ENCODE assay signal across 8 mouse cellular contexts in the genomic region with DNA sequence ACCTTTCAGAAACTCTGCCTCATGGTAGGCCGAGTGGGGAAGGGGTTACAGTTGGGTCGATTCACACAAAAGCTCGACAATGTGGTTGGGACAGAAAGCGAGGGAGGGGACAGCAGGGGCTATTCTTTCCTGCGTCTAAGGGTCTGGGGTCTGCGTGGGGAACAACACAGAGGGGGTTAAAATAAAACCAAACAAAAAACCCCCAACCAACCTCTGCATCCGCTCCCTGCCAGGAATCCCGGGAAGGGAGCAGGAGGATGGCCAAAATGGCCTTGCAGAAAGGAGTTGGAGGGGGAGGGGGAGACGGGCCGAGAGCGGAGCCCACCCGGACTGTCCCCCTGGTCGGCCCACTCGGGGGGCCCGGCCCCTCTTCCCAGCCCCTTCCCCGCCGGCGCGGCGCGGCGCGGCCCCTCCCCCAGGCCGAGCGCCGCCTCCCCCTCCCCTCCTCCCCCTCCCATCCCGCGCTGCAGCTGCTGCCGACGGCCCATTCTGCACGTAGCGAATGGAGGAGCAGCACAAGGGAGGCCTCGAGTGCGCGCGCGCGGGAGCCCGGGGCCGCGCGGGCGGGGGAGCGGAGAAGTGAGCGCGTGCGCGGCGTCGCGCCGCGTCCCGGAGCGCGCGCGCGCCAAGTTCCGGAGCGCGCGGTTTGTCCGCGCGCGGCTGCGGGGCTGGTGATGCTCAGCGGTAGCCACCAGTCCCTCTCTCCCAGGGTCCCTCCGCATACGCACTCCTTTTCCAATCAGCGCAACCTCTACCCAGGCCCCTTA. TPM values are rescaled to one million over a fixed set of nuclear protein-coding genes. Genes with fewer than 3 reads are reported as not detected.
A peak's percentile ranks its signal among the peaks of the same experiment; 100 is the strongest.
DNase-seq lines count a peak whose midpoint lies in the region; ATAC-seq and TF ChIP-seq lines count a peak whose summit lies in the region.

No protein-coding gene starts in this region.

- 1% methylated on average over 56 of the region's 72 CpGs for WGBS in spleen, adult 2 months
- under 1% methylated on average over 70 of the region's 72 CpGs for WGBS in embryonic facial prominence, embryonic 13.5 days
- WGBS in heart, embryonic 12.5 days, result under 1% methylated on average over 56 of the region's 72 CpGs
- 2% methylated on average over 40 of the region's 72 CpGs for WGBS in kidney, postnatal 0 days
- WGBS in liver, embryonic 12.5 days (ENCODE audit: insufficient replicate concordance), result under 1% methylated on average over 66 of the region's 72 CpGs

- peaks cover 11% of the 10 kb centered on the region for H3K27me3 ChIP-seq in spleen, adult 2 months (ENCODE audit: control insufficient read depth, insufficient read depth, low read length)
- peaks cover 23% of the 10 kb centered on the region for H3K27me3 ChIP-seq in embryonic facial prominence, embryonic 13.5 days
- H3K27me3 ChIP-seq in heart, embryonic 12.5 days (replicated peaks), result peaks cover 17% of the 10 kb centered on the region
- H3K27me3 ChIP-seq in kidney, postnatal 0 days (ENCODE audit: insufficient read depth, low read length), result no peaks in the 10 kb centered on the region
- peaks cover 34% of the 10 kb centered on the region for H3K27me3 ChIP-seq in liver, embryonic 12.5 days (replicated peaks)
- H3K27me3 ChIP-seq in testis, adult 2 months (ENCODE audit: control insufficient read depth, insufficient read depth, low read length), result no peaks in the 10 kb centered on the region; the same call in 1 of the 2 replicates

- peaks cover 13% of the 10 kb centered on the region for H3K4me1 ChIP-seq in spleen, adult 2 months (ENCODE audit: control insufficient read depth, insufficient read depth, insufficient read length)
- H3K4me1 ChIP-seq in embryonic facial prominence, embryonic 13.5 days, result peaks cover 40% of the 10 kb centered on the region
- peaks cover 42% of the 10 kb centered on the region for H3K4me1 ChIP-seq in heart, embryonic 12.5 days (replicated peaks)
- peaks cover 30% of the 10 kb centered on the region for H3K4me1 ChIP-seq in kidney, postnatal 0 days (replicated peaks; ENCODE audit: insufficient read depth, low read length)
- peaks cover 50% of the 10 kb centered on the region for H3K4me1 ChIP-seq in liver, embryonic 12.5 days
- peaks cover 26% of the 10 kb centered on the region for H3K4me1 ChIP-seq in testis, adult 2 months (ENCODE audit: control insufficient read depth, insufficient read depth, low read length)

- H3K9ac ChIP-seq in embryonic facial prominence, embryonic 13.5 days, result peak overlapping the region; percentile 77
- H3K9ac ChIP-seq in heart, embryonic 12.5 days, result peak overlapping the region; percentile 80
- peak overlapping the region; percentile 63 for H3K9ac ChIP-seq in kidney, postnatal 0 days (ENCODE audit: low read depth, low read length)
- H3K9ac ChIP-seq in liver, embryonic 12.5 days, result peak overlapping the region; percentile 73

- peak overlapping the region; percentile 43 for H3K4me3 ChIP-seq in spleen, adult 2 months (ENCODE audit: extremely low read depth, insufficient read depth, insufficient read length)
- H3K4me3 ChIP-seq in embryonic facial prominence, embryonic 13.5 days, result peak overlapping the region; percentile 48
- peak overlapping the region; percentile 53 for H3K4me3 ChIP-seq in heart, embryonic 12.5 days
- peak overlapping the region; percentile 53 for H3K4me3 ChIP-seq in kidney, postnatal 0 days (replicated peaks; ENCODE audit: low read depth, low read length)
- peak overlapping the region; percentile 64 for H3K4me3 ChIP-seq in liver, embryonic 12.5 days
- H3K4me3 ChIP-seq in testis, adult 2 months (ENCODE audit: control insufficient read depth, low read depth, low read length), result peak overlapping the region; percentile 67

- no peaks in the 10 kb centered on the region; the same call in 1 of the 2 replicates for H3K9me3 ChIP-seq in embryonic facial prominence, embryonic 13.5 days
- no peaks in the 10 kb centered on the region for H3K9me3 ChIP-seq in heart, embryonic 12.5 days (replicated peaks)
- H3K9me3 ChIP-seq in kidney, postnatal 0 days (replicated peaks; ENCODE audit: low read length), result no peaks in the 10 kb centered on the region
- no peaks in the 10 kb centered on the region for H3K9me3 ChIP-seq in liver, embryonic 12.5 days (replicated peaks)

- TF ChIP-seq POLR2A in spleen, adult 2 months (IDR thresholded peaks at IDR 0.05; ENCODE audit: low read depth, low read length), result no peak
- 0 out of 2 replicates have a peak, but pooled peaks have one; percentile 9 for TF ChIP-seq POLR2A in testis, adult 2 months (IDR thresholded peaks at IDR 0.05; ENCODE audit: control insufficient read depth, low read depth, low read length)

- no peak for TF ChIP-seq CTCF in spleen, adult 2 months (IDR thresholded peaks at IDR 0.05; ENCODE audit: extremely low read depth, insufficient read depth, insufficient read length, insufficient replicate concordance)
- TF ChIP-seq CTCF in kidney, postnatal 0 days (IDR thresholded peaks at IDR 0.05; ENCODE audit: low read depth), result no peak
- no peak for TF ChIP-seq CTCF in testis, adult 2 months (IDR thresholded peaks at IDR 0.05; ENCODE audit: control insufficient read depth, insufficient read depth, insufficient replicate concordance, low read depth, low read length)

- H3K27ac ChIP-seq in spleen, adult 2 months (ENCODE audit: insufficient read depth, low read length), result no peak overlapping the region
- peak overlapping the region; percentile 92 for H3K27ac ChIP-seq in embryonic facial prominence, embryonic 13.5 days
- peak overlapping the region; percentile 82 for H3K27ac ChIP-seq in heart, embryonic 12.5 days (ENCODE audit: poor library complexity, severe bottlenecking)
- peak overlapping the region; percentile 85 for H3K27ac ChIP-seq in kidney, postnatal 0 days
- H3K27ac ChIP-seq in liver, embryonic 12.5 days, result peak overlapping the region; percentile 89
- peak overlapping the region; percentile 47 for H3K27ac ChIP-seq in testis, adult 2 months (ENCODE audit: control insufficient read depth, insufficient read depth, low read depth, low read length)

- peak; percentile 65 for ATAC-seq in embryonic facial prominence, embryonic 13.5 days (ENCODE audit: insufficient number of reproducible peaks, insufficient read depth, low FRiP score, low TSS enrichment, low read depth)
- ATAC-seq in heart, embryonic 12.5 days (ENCODE audit: insufficient number of reproducible peaks, low FRiP score), result peak; percentile 71
- peak; percentile 37 for ATAC-seq in kidney, postnatal 0 days (replicated peaks; ENCODE audit: low FRiP score, low read depth)
- ATAC-seq in liver, embryonic 12.5 days, result peak; percentile 64

- DNase-seq in spleen, adult 2 months (ENCODE audit: low read depth in 1 of 2, low spot score in 2 of 2), result peak in 1 of 2 experiments; percentile 16
- no peak for DNase-seq in spleen, adult 12 weeks (ENCODE audit: low spot score)
- peak; percentile 91 for DNase-seq in kidney, postnatal 0 days (ENCODE audit: low spot score)
- DNase-seq in neural tube, embryonic 10.5 days (ENCODE audit: extremely low spot score, low spot score), result peak; percentile 93

- H3K4me2 ChIP-seq in embryonic facial prominence, embryonic 13.5 days, result peak overlapping the region; percentile 71
- peak overlapping the region; percentile 76 for H3K4me2 ChIP-seq in heart, embryonic 12.5 days
- peak overlapping the region; percentile 82 for H3K4me2 ChIP-seq in kidney, postnatal 0 days (ENCODE audit: low read length)
- peak overlapping the region; percentile 80 for H3K4me2 ChIP-seq in liver, embryonic 12.5 days

- no peaks in the 10 kb centered on the region for H3K36me3 ChIP-seq in spleen, adult 2 months (ENCODE audit: control insufficient read depth, insufficient read depth, low read length)
- H3K36me3 ChIP-seq in embryonic facial prominence, embryonic 13.5 days, result no peaks in the 10 kb centered on the region
- no peaks in the 10 kb centered on the region for H3K36me3 ChIP-seq in heart, embryonic 12.5 days
- no peaks in the 10 kb centered on the region for H3K36me3 ChIP-seq in kidney, postnatal 0 days (ENCODE audit: insufficient read depth, low read length)
- no peaks in the 10 kb centered on the region for H3K36me3 ChIP-seq in liver, embryonic 12.5 days
- no peaks in the 10 kb centered on the region for H3K36me3 ChIP-seq in testis, adult 2 months (ENCODE audit: control insufficient read depth, insufficient read depth, low read length)

RNA-seq across cellular contexts. Expression of a gene that starts 2.9 kb away (rescaled TPM):
- polyA plus RNA-seq in spleen, adult 2 months (2012; rRNA removed), result not detected in 2 replicates
- polyA plus RNA-seq in embryonic facial prominence, embryonic 13.5 days (2015; fragmentation: Nextera tagmentation; extraction: Ambion mirVana), result not detected in 2 replicates
- 0.61 TPM in 1 of 2 replicates, not detected in the other for polyA plus RNA-seq in heart, embryonic 12.5 days (2016; fragmentation: Nextera tagmentation; extraction: Ambion mirVana)
- 0.66 TPM in 1 of 2 replicates, not detected in the other for polyA plus RNA-seq in kidney, postnatal 0 days (2015; fragmentation: Nextera tagmentation; extraction: Ambion mirVana)
- polyA plus RNA-seq in liver, embryonic 12.5 days (2016; fragmentation: Nextera tagmentation; extraction: Ambion mirVana), result not detected in 2 replicates
- polyA plus RNA-seq in testis, adult 2 months (2012; rRNA removed), result 0.36 and 0.79 TPM in 2 replicates

RNA-seq across cellular contexts. Expression of a gene that starts 49.8 kb away (rescaled TPM):
- polyA plus RNA-seq in spleen, adult 2 months (2012; rRNA removed), result 27.4 and 30.3 TPM in 2 replicates
- 38.0 and 42.4 TPM in 2 replicates for polyA plus RNA-seq in embryonic facial prominence, embryonic 13.5 days (2015; fragmentation: Nextera tagmentation; extraction: Ambion mirVana)
- 41.2 and 41.4 TPM in 2 replicates for polyA plus RNA-seq in heart, embryonic 12.5 days (2016; fragmentation: Nextera tagmentation; extraction: Ambion mirVana)
- polyA plus RNA-seq in kidney, postnatal 0 days (2015; fragmentation: Nextera tagmentation; extraction: Ambion mirVana), result 29.6 and 32.7 TPM in 2 replicates
- 12.9 and 13.7 TPM in 2 replicates for polyA plus RNA-seq in liver, embryonic 12.5 days (2016; fragmentation: Nextera tagmentation; extraction: Ambion mirVana)
- 5.4 and 6.4 TPM in 2 replicates for polyA plus RNA-seq in testis, adult 2 months (2012; rRNA removed)

RNA-seq across cellular contexts. Expression of a gene that starts 50.4 kb away (rescaled TPM):
- polyA plus RNA-seq in spleen, adult 2 months (2012; rRNA removed), result 54.1 and 81.9 TPM in 2 replicates
- polyA plus RNA-seq in embryonic facial prominence, embryonic 13.5 days (2015; fragmentation: Nextera tagmentation; extraction: Ambion mirVana), result 146 and 152 TPM in 2 replicates
- 128 and 129 TPM in 2 replicates for polyA plus RNA-seq in heart, embryonic 12.5 days (2016; fragmentation: Nextera tagmentation; extraction: Ambion mirVana)
- polyA plus RNA-seq in kidney, postnatal 0 days (2015; fragmentation: Nextera tagmentation; extraction: Ambion mirVana), result 148 and 160 TPM in 2 replicates
- 148 and 151 TPM in 2 replicates for polyA plus RNA-seq in liver, embryonic 12.5 days (2016; fragmentation: Nextera tagmentation; extraction: Ambion mirVana)
- polyA plus RNA-seq in testis, adult 2 months (2012; rRNA removed), result 15.4 and 18.8 TPM in 2 replicates
